Mouse (Mus musculus) hindbrain, embryonic 16.5 days (tissue): Measurements from ENCODE around the gene Rab5if. TPM values are rescaled to one million over a fixed set of nuclear protein-coding genes. Genes with fewer than 3 reads are reported as not detected.
"Not testable (repeated sequence)": the region's sequence is repeated elsewhere in the genome, so short reads cannot be mapped to it uniquely, and the experiment has no call there.

Experiments
- ATAC-seq: fragments of 200-750 bp; cut with Nextera tagmentation; 2 replicates; pipeline ENCODE4 v1.8.0; 2017; ENCODE audit warnings: moderate TSS enrichment, moderate library complexity
- H3K27ac ChIP-seq: fragments of 300-500 bp; sonication (generic); 2 replicates; pipeline ENCODE4 v1.5.1; 2014; ENCODE audit warnings: low read depth, mild to moderate bottlenecking, control low read depth, low read length, moderate library complexity
- H3K27me3 ChIP-seq: fragments of 300-500 bp; sonication (generic); replicated peaks from 2 replicates; pipeline ENCODE4 v1.6.1; 2014; ENCODE audit warnings: low read length; ENCODE audit not compliant: control insufficient read depth, insufficient read depth
- H3K36me3 ChIP-seq: fragments of 300-500 bp; sonication (generic); 2 replicates; pipeline ENCODE4 v1.6.1; 2014; ENCODE audit warnings: mild to moderate bottlenecking, low read length, moderate library complexity, mixed read lengths; ENCODE audit not compliant: control insufficient read depth, insufficient read depth
- H3K4me1 ChIP-seq: fragments of 300-500 bp; sonication (generic); 2 replicates; pipeline ENCODE4 v1.6.1; 2014; ENCODE audit warnings: low read depth, low read length; ENCODE audit not compliant: control insufficient read depth, insufficient read depth
- H3K4me2 ChIP-seq: fragments of 300-500 bp; sonication (generic); 2 replicates; pipeline ENCODE4 v1.6.1; 2014; ENCODE audit warnings: mild to moderate bottlenecking, low read length, control low read depth, moderate library complexity
- H3K4me3 ChIP-seq: fragments of 300-500 bp; sonication (generic); 2 replicates; pipeline ENCODE4 v1.5.1; 2014; ENCODE audit warnings: mild to moderate bottlenecking, low read length, control low read depth, moderate library complexity
- H3K9ac ChIP-seq: fragments of 300-500 bp; sonication (generic); 2 replicates; pipeline ENCODE4 v1.6.1; 2014; ENCODE audit warnings: low read depth, mild to moderate bottlenecking, control low read depth, low read length, moderate library complexity
- H3K9me3 ChIP-seq: fragments of 300-500 bp; sonication (generic); 2 replicates; pipeline ENCODE4 v1.6.1; 2014; ENCODE audit warnings: mild to moderate bottlenecking, low read length, moderate library complexity; ENCODE audit not compliant: control insufficient read depth
- WGBS: fragments of 180-500 bp; shearing (Covaris S2); extraction: QIAGEN DNeasy Blood & Tissue Kit; methylation state at CpG from one replicate; pipeline ENCODE4 v1.1.7; 2014; 5-methylcytosine and 5-hydroxymethylcytosine counted together
- polyA plus RNA-seq: library from polyadenylated mRNA; unstranded; fragments of >200 nt; fragmentation: Nextera tagmentation; extraction: Ambion mirVana; gene quantifications from 2 replicates; pipeline ENCODE4 v1.2.1, GENCODE M21; 2015

The Rab5if gene
- polyA plus RNA-seq, 1 experiment from 2014 or later: 151 TPM

DNA sequence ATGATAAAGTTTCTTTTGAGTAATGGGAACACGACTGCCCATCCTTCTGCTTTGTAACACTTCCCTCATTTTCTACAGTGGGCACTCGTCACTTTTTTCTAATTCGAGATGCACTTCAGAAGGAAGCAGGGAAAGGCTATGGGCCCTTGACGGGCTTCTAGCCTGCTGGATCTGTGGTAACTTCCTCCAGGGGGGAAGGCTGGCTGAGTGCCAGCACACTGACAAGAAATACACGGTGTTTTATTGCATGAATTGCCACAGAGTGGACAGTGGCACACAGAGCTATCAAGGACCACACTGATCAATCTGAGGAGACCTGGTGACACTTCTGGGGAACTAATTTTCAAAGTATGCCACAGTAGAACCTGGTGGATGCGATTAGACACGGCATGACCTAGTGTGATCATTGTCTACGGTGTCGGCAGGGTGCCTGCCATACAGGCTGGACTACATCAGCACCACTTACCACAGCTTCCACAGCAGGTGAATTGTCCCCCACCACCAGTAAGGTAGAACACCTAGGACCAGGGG is 33.5 kb downstream of the Rab5if start:
- Histone ChIP-seq H3K9ac (no peak overlapping the region), H3K36me3 (no peaks in the 10 kb centered on the region), H3K4me1 (peaks cover 6% of the 10 kb centered on the region), H3K27ac (no peak overlapping the region), H3K27me3 (no peaks in the 10 kb centered on the region), H3K9me3 (no peaks in the 10 kb centered on the region), H3K4me2 (no peak overlapping the region), H3K4me3 (no peak overlapping the region)
- 77% methylated on average over 9 of the region's 9 CpGs for WGBS
- ATAC-seq: no peak

DNA sequence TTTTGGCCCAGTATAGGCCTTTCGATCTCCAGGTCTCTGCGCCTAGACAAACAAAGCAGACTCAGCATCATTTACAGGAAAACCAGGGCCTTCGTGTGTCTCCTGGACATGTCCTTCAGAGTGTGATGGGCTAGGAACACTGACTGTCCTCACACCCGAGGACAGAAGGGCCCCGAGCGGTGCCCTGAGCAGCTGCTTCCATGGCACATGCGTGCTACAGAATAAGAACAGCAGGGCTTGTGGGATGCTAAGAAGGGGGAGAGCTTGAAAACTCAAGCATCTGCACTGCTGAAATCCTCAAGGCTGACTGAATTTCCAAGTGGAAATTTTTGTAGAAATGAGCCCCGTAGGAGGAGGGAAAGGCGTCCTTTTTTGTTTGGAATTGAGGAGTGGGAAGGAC is 34.1 kb downstream of the Rab5if start:
- no peaks in the 10 kb centered on the region for H3K27me3 ChIP-seq
- no peaks in the 10 kb centered on the region for H3K36me3 ChIP-seq
- ATAC-seq: no peak
- H3K4me2 ChIP-seq: no peak overlapping the region
- H3K9me3 ChIP-seq: no peaks in the 10 kb centered on the region
- WGBS: 83% methylated on average over 9 of the region's 9 CpGs
- no peak overlapping the region for H3K9ac ChIP-seq
- H3K4me1 ChIP-seq: peaks cover 5% of the 10 kb centered on the region
- H3K4me3 ChIP-seq: no peak overlapping the region
- H3K27ac ChIP-seq: no peak overlapping the region

DNA sequence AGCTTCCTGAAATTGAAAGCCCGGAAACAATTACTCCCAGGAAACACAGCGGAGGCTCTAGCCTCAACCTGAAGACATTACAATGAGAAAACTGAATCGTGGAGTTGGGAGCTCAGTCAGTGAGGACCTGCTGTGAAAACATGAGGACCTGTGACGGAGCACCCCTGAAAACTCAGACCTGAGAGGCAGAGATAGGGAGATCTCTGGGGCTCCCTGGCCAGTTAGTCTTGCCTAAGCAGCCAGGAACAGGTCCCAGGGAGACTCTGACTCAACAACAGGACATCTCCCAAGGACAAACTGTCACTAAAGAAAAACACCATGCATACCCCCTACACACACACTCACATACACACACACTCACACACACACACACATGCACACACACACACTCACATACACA is 35.4 kb downstream of the Rab5if start:
- no peak overlapping the region for H3K4me2 ChIP-seq
- no peaks in the 10 kb centered on the region for H3K9me3 ChIP-seq
- no peaks in the 10 kb centered on the region for H3K36me3 ChIP-seq
- no peaks in the 10 kb centered on the region for H3K4me1 ChIP-seq
- no peak for ATAC-seq
- 53% methylated on average over 4 of the region's 4 CpGs for WGBS
- H3K27me3 ChIP-seq: no peaks in the 10 kb centered on the region
- H3K9ac ChIP-seq: no peak overlapping the region
- H3K4me3 ChIP-seq: no peak overlapping the region
- peak overlapping the region; percentile 39; the same call in 1 of the 2 replicates for H3K27ac ChIP-seq

DNA sequence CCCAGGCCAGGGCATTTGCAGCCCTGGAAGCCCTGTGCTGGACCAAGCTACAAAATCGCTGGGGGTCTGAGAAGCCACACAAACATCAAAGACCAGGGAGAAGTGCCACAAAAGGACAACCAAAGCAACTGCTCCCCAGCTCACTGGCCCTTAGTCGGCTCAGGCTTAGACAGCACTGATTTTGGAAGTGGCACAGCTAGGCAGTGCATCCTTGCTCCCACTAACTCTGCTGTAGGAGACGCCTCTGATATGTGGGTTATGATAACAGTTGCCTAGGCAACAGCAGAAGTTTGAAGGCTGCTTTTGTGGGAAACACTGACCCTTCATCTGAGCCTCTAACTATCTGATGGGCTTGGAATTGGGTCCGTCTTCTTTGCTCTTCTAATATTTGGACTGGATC is 36.3 kb downstream of the Rab5if start:
- no peak for ATAC-seq

GRCm38 (mm10) chr2:156901344-156901743 is 38.4 kb downstream of the Rab5if start:
- Histone ChIP-seq H3K4me1 (no peaks in the 10 kb centered on the region), H3K4me3 (no peak overlapping the region), H3K9ac (no peak overlapping the region), H3K27me3 (no peaks in the 10 kb centered on the region), H3K36me3 (no peaks in the 10 kb centered on the region), H3K4me2 (no peak overlapping the region), H3K9me3 (no peaks in the 10 kb centered on the region), H3K27ac (no peak overlapping the region)
- WGBS: 80% methylated on average over 2 of the region's 2 CpGs
- no peak for ATAC-seq

More for the DNA sequence above, 36.3 kb downstream of the Rab5if start:
- H3K36me3 ChIP-seq: no peaks in the 10 kb centered on the region
- no peak overlapping the region for H3K9ac ChIP-seq
- WGBS: 69% methylated on average over 4 of the region's 4 CpGs
- no peaks in the 10 kb centered on the region for H3K9me3 ChIP-seq
- no peak overlapping the region for H3K27ac ChIP-seq
- no peak overlapping the region for H3K4me2 ChIP-seq
- H3K4me3 ChIP-seq: no peak overlapping the region
- no peaks in the 10 kb centered on the region for H3K4me1 ChIP-seq
- no peaks in the 10 kb centered on the region for H3K27me3 ChIP-seq

DNA sequence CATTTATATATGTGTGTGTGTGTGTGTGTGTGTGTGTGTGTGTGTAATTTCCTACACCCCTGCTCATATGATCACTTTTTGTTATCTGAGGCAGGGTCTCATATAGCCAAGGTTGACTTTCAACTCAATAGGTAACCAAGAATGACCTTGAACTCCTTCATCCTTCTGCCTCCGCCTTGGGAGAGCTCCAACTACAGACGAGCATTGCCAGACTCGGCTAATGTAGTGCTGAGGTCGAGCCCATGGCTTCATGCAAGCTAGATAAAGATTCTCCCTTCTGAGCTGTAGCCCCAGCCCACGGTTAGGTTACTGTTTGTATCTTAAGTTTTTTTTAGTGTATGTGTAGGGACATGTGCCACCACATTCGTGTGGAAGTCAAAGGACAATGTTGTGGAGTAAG is 39.0 kb downstream of the Rab5if start:
- no peak overlapping the region for H3K9ac ChIP-seq
- ATAC-seq: no peak
- H3K27ac ChIP-seq: no peak overlapping the region
- WGBS: 82% methylated on average over 6 of the region's 6 CpGs
- no peaks in the 10 kb centered on the region for H3K36me3 ChIP-seq
- H3K4me1 ChIP-seq: no peaks in the 10 kb centered on the region
- H3K4me3 ChIP-seq: no peak overlapping the region
- H3K9me3 ChIP-seq: no peaks in the 10 kb centered on the region
- H3K27me3 ChIP-seq: no peaks in the 10 kb centered on the region
- no peak overlapping the region for H3K4me2 ChIP-seq

DNA sequence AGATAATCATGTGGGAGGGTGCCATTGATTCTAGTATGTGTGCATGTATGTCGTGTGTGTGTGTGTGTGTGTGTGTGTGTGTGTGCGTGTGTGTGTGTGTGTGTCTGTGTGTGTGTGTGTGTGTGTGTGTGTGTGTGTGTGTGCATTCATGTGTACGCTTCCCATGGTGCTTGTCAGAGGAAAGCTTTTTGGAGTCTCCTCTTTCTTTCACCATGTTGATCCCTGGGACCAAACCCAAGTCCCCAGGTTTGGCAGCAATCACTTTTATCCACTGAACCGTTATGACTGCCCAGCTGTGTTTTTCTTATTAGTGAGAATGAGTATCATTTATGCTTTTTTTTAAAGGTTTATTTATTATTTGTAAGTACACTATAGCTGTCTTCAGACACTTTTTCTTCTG is 39.5 kb downstream of the Rab5if start:
- WGBS: 68% methylated on average over 4 of the region's 4 CpGs
- H3K9me3 ChIP-seq, H3K36me3 ChIP-seq, H3K27ac ChIP-seq, H3K4me1 ChIP-seq, H3K9ac ChIP-seq, H3K27me3 ChIP-seq, H3K4me3 ChIP-seq, H3K4me2 ChIP-seq, ATAC-seq: not testable (repeated sequence)

DNA sequence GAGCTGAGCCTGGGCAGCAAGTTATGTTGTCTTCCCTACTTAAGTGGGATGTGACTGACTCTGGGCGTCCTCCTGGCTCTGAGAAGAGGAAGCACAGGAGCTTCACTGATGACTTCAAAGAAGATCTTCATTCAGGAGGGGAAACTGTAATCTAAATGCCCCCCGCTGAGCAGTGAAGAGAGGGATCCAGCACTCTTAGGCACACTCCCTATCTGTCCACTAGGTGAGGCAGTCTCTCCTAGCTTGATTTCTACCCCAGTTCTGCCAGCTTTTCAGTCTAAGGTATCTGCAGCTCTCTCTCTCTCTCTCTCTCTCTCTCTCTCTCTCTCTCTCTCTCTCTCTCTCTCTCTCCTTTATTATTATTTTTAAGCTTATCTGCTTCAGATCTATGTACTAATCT is 40.4 kb downstream of the Rab5if start:
- Histone ChIP-seq H3K4me3 (no peak overlapping the region), H3K4me2 (no peak overlapping the region), H3K36me3 (no peaks in the 10 kb centered on the region), H3K9ac (no peak overlapping the region), H3K4me1 (no peaks in the 10 kb centered on the region), H3K27ac (no peak overlapping the region), H3K27me3 (no peaks in the 10 kb centered on the region), H3K9me3 (no peaks in the 10 kb centered on the region)
- ATAC-seq: no peak
- 21% methylated on average over 2 of the region's 2 CpGs for WGBS

DNA sequence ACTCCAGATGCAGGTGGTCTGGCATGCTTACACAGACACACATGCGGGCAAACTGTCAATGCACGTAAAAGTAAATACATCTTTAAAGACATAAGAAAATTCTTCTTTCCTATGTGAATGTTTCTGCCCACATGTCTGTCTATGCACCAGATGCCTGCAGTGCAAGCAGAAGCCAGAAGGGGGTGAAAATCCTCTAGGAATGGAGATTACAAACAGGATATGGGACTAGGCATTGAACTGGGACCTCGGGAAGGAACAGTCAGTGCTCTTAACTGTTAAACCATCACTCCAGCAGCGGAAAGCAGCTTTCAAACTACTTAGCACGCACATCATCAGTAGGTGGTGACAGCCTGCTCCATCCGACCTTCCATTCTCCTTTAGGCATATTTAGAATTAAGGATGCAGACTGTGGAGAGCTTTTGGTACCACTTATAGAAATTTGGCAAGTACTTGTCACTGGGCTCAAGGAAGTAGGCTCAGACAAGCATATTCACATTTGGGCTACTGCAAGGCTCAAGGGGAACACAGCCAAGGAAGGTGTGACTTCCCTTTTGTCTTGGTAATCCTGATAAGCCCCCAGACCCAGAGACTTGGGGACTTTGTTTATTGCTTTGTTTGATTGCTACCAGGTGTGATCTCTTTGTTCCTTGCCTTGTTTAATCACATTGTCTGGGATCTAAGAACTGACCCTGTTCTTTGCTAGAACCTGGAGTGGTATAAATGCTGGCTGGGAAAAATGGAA is 42.2 kb downstream of the Rab5if start:
- Histone ChIP-seq H3K9me3 (no peaks in the 10 kb centered on the region), H3K9ac (no peak overlapping the region), H3K4me3 (no peak overlapping the region), H3K36me3 (no peaks in the 10 kb centered on the region), H3K27ac (peak overlapping the region; percentile 23; the same call in 1 of the 2 replicates), H3K4me1 (no peaks in the 10 kb centered on the region), H3K27me3 (no peaks in the 10 kb centered on the region), H3K4me2 (no peak overlapping the region)
- 33% methylated on average over 6 of the region's 6 CpGs for WGBS
- ATAC-seq: no peak
